Mouse (Mus musculus) stomach, embryonic 14.5 days (tissue): ENCODE measurements around the gene Isy1. TPM values are rescaled to one million over a fixed set of nuclear protein-coding genes. Genes with fewer than 3 reads are reported as not detected.

Experiments
- ATAC-seq: fragments of 200-750 bp; cut with Nextera tagmentation; 2 replicates; pipeline ENCODE4 v1.8.0; 2017; ENCODE audit warnings: low read depth, moderate TSS enrichment; ENCODE audit not compliant: insufficient number of reproducible peaks, insufficient read depth, low FRiP score
- H3K27ac ChIP-seq: fragments of 300-500 bp; sonication (generic); 2 replicates; pipeline ENCODE4 v1.5.1; 2014; ENCODE audit warnings: mild to moderate bottlenecking, low read length, moderate library complexity, mixed read lengths
- H3K27me3 ChIP-seq: fragments of 300-500 bp; sonication (generic); 2 replicates; pipeline ENCODE4 v1.6.1; 2014; ENCODE audit warnings: low read length, control low read depth, mixed read lengths; ENCODE audit not compliant: control insufficient read depth, insufficient read depth
- H3K36me3 ChIP-seq: fragments of 300-500 bp; sonication (generic); 2 replicates; pipeline ENCODE4 v1.6.1; 2014; ENCODE audit warnings: mild to moderate bottlenecking, control low read depth, low read length, moderate library complexity, mixed read lengths; ENCODE audit not compliant: control insufficient read depth, insufficient read depth
- H3K4me1 ChIP-seq: fragments of 300-500 bp; sonication (generic); 2 replicates; pipeline ENCODE4 v1.6.1; 2014; ENCODE audit warnings: low read length, control low read depth, mixed read lengths; ENCODE audit not compliant: control insufficient read depth, insufficient read depth
- H3K4me2 ChIP-seq: fragments of 300-500 bp; sonication (generic); replicated peaks from 2 replicates; pipeline ENCODE4 v1.6.1; 2014; ENCODE audit warnings: low read depth, low read length, control low read depth
- H3K4me3 ChIP-seq: fragments of 300-500 bp; sonication (generic); 2 replicates; pipeline ENCODE4 v1.5.1; 2014; ENCODE audit warnings: low read depth, low read length, control low read depth
- H3K9ac ChIP-seq: fragments of 300-500 bp; sonication (generic); replicated peaks from 2 replicates; pipeline ENCODE4 v1.6.1; 2014; ENCODE audit warnings: low read depth, mild to moderate bottlenecking, control low read depth, low read length, moderate library complexity, mixed read lengths
- H3K9me3 ChIP-seq: fragments of 300-500 bp; sonication (generic); 2 replicates; pipeline ENCODE4 v1.6.1; 2016; ENCODE audit warnings: low read depth, low read length, control low read depth; ENCODE audit not compliant: control insufficient read depth
- WGBS: fragments of 180-500 bp; shearing (Covaris S2); extraction: QIAGEN DNeasy Blood & Tissue Kit; methylation state at CpG from one replicate; pipeline ENCODE4 v1.1.7; 2014; 5-methylcytosine and 5-hydroxymethylcytosine counted together
- polyA plus RNA-seq: library from polyadenylated mRNA; unstranded; fragments of >200 nt; fragmentation: Nextera tagmentation; extraction: Ambion mirVana; gene quantifications from 2 replicates; pipeline ENCODE4 v1.2.1, GENCODE M21; 2014

Gene Isy1
- polyA plus RNA-seq, 1 experiment from 2014 or later: 38.1 TPM

GRCm38 (mm10) chr6:87805448-87805847 lies 33.1 kb downstream of the Isy1 start:
- no peak for ATAC-seq
- Histone ChIP-seq H3K4me3 (no peak overlapping the region), H3K4me2 (no peak overlapping the region), H3K9ac (no peak overlapping the region), H3K9me3 (no peaks in the 10 kb centered on the region), H3K36me3 (no peaks in the 10 kb centered on the region), H3K27me3 (no peaks in the 10 kb centered on the region), H3K4me1 (no peaks in the 10 kb centered on the region), H3K27ac (no peak overlapping the region)
- 89% methylated on average over 7 of the region's 7 CpGs for WGBS

GRCm38 (mm10) chr6:87804886-87805285 lies 33.7 kb downstream of the Isy1 start:
- no peak overlapping the region for H3K4me3 ChIP-seq
- no peak overlapping the region for H3K9ac ChIP-seq
- H3K4me1 ChIP-seq: no peaks in the 10 kb centered on the region
- no peaks in the 10 kb centered on the region for H3K27me3 ChIP-seq
- no peak overlapping the region for H3K27ac ChIP-seq
- no peak overlapping the region for H3K4me2 ChIP-seq
- WGBS: 70% methylated on average over 7 of the region's 7 CpGs
- H3K36me3 ChIP-seq: no peaks in the 10 kb centered on the region
- no peak for ATAC-seq
- H3K9me3 ChIP-seq: no peaks in the 10 kb centered on the region

- no peak for ATAC-seq
- Histone ChIP-seq H3K36me3 (no peaks in the 10 kb centered on the region), H3K9me3 (no peaks in the 10 kb centered on the region), H3K4me1 (no peaks in the 10 kb centered on the region), H3K27me3 (no peaks in the 10 kb centered on the region), H3K27ac (no peak overlapping the region), H3K4me3 (no peak overlapping the region), H3K9ac (no peak overlapping the region), H3K4me2 (no peak overlapping the region)
- WGBS: 92% methylated on average over 1 of the region's 1 CpGs
Observed at GRCm38 (mm10) chr6:87804036-87804435, 34.6 kb downstream of the Isy1 start.

GRCm38 (mm10) chr6:87802462-87802861 lies 36.1 kb downstream of the Isy1 start:
- Histone ChIP-seq H3K27ac (no peak overlapping the region), H3K9me3 (no peaks in the 10 kb centered on the region), H3K27me3 (no peaks in the 10 kb centered on the region), H3K4me2 (no peak overlapping the region), H3K9ac (no peak overlapping the region), H3K4me3 (no peak overlapping the region), H3K4me1 (0 out of 2 replicates have a peak, but pooled peaks cover 2% of the 10 kb centered on the region), H3K36me3 (no peaks in the 10 kb centered on the region)
- 85% methylated on average over 7 of the region's 7 CpGs for WGBS
- no peak for ATAC-seq

- no peak for ATAC-seq
- 88% methylated on average over 6 of the region's 6 CpGs for WGBS
Observed at GRCm38 (mm10) chr6:87799576-87799975, 39.0 kb downstream of the Isy1 start.

GRCm38 (mm10) chr6:87797321-87797720 lies 41.3 kb downstream of the Isy1 start:
- ATAC-seq: no peak
- no peaks in the 10 kb centered on the region for H3K27me3 ChIP-seq
- 40% methylated on average over 2 of the region's 2 CpGs for WGBS

More at GRCm38 (mm10) chr6:87799576-87799975, 39.0 kb downstream of the Isy1 start:
- no peak overlapping the region for H3K4me3 ChIP-seq
- no peaks in the 10 kb centered on the region for H3K36me3 ChIP-seq
- H3K27ac ChIP-seq: no peak overlapping the region
- H3K4me1 ChIP-seq: 0 out of 2 replicates have a peak, but pooled peaks cover 3% of the 10 kb centered on the region
- no peak overlapping the region for H3K4me2 ChIP-seq
- no peaks in the 10 kb centered on the region for H3K9me3 ChIP-seq
- H3K9ac ChIP-seq: no peak overlapping the region
- no peaks in the 10 kb centered on the region for H3K27me3 ChIP-seq

GRCm38 (mm10) chr6:87796251-87796880 lies 42.2 kb downstream of the Isy1 start:
- WGBS: 88% methylated on average over 6 of the region's 6 CpGs
- no peaks in the 10 kb centered on the region for H3K27me3 ChIP-seq
- H3K4me1 ChIP-seq: 0 out of 2 replicates have a peak, but pooled peaks cover 3% of the 10 kb centered on the region
- H3K27ac ChIP-seq: no peak overlapping the region
- no peak overlapping the region for H3K4me2 ChIP-seq
- H3K36me3 ChIP-seq: peaks cover 6% of the 10 kb centered on the region
- H3K9me3 ChIP-seq: no peaks in the 10 kb centered on the region
- no peak overlapping the region for H3K9ac ChIP-seq
- no peak overlapping the region for H3K4me3 ChIP-seq
- ATAC-seq: no peak

More at GRCm38 (mm10) chr6:87797321-87797720, 41.3 kb downstream of the Isy1 start:
- H3K4me2 ChIP-seq: no peak overlapping the region
- H3K4me1 ChIP-seq: 0 out of 2 replicates have a peak, but pooled peaks cover 3% of the 10 kb centered on the region
- H3K36me3 ChIP-seq: peaks cover under 1% of the 10 kb centered on the region
- H3K4me3 ChIP-seq: no peak overlapping the region
- H3K27ac ChIP-seq: no peak overlapping the region
- H3K9ac ChIP-seq: no peak overlapping the region
- no peaks in the 10 kb centered on the region for H3K9me3 ChIP-seq

- WGBS: 85% methylated on average over 6 of the region's 6 CpGs
- H3K27me3 ChIP-seq: no peaks in the 10 kb centered on the region
Observed at GRCm38 (mm10) chr6:87795385-87796150, 43.0 kb downstream of the Isy1 start.

More at GRCm38 (mm10) chr6:87795385-87796150, 43.0 kb downstream of the Isy1 start:
- H3K4me3 ChIP-seq: no peak overlapping the region
- H3K36me3 ChIP-seq: peaks cover 10% of the 10 kb centered on the region
- no peak overlapping the region for H3K9ac ChIP-seq
- H3K4me1 ChIP-seq: 0 out of 2 replicates have a peak, but pooled peaks cover 3% of the 10 kb centered on the region
- no peak overlapping the region for H3K27ac ChIP-seq
- H3K4me2 ChIP-seq: no peak overlapping the region
- ATAC-seq: no peak
- no peaks in the 10 kb centered on the region for H3K9me3 ChIP-seq
